Mouse (Mus musculus) erythroblast, embryonic 14.5 days (primary cell): ENCODE measurements around the gene Ghrh.

Source experiments
- GATA1 ChIP-seq: IDR thresholded peaks from 2 replicates; pipeline ENCODE4 v1.6.1; 2012; ENCODE audit warnings: low read length, inconsistent platforms, mixed read lengths
- TAL1 ChIP-seq: IDR thresholded peaks from 3 replicates; pipeline ENCODE4 v1.6.1; 2012; ENCODE audit warnings: low read length, inconsistent platforms, mixed read lengths

GRCm38 (mm10) chr2:157360028-157360427 lies 12.7 kb upstream of the Ghrh start:
- TF ChIP-seq TAL1 (no peak), GATA1 (no peak)
